Mouse (Mus musculus): ENCODE measurements around the gene Acvr2b. TPM values are rescaled to one million over a fixed set of nuclear protein-coding genes. Genes with fewer than 3 reads are reported as not detected.
A peak's percentile ranks its signal among the peaks of the same experiment; 100 is the strongest.
"Not testable (repeated sequence)": the region's sequence is repeated elsewhere in the genome, so short reads cannot be mapped to it uniquely, and the experiment has no call there.

Acvr2b gene
- total RNA-seq (2015; ENCODE audit: low replicate concordance) (not detected in 2 replicates), total RNA-seq (2017; ENCODE audit: low replicate concordance) (1.3 TPM in 1 of 2 replicates, not detected in the other)

GRCm38 (mm10) chr9:119401801-119402214 lies at the start of gene Acvr2b:
Gene Acvr2b, plus strand, starts transcription at chr9:119402118.
- no peak for ATAC-seq (replicated peaks; ENCODE audit: low FRiP score, poor library complexity, severe bottlenecking)

GRCm38 (mm10) chr9:119353926-119354325 lies 48.0 kb upstream of the Acvr2b start:
- ATAC-seq (replicated peaks; ENCODE audit: low FRiP score, poor library complexity, severe bottlenecking), result no peak

- ATAC-seq (replicated peaks; ENCODE audit: low FRiP score, poor library complexity, severe bottlenecking), result no peak
These were observed 46.0 kb upstream of the Acvr2b start for GRCm38 (mm10) chr9:119355943-119356342.

GRCm38 (mm10) chr9:119357331-119358057 lies 44.4 kb upstream of the Acvr2b start, which contains the start of gene Xylb:
Gene Xylb, plus strand, starts transcription at chr9:119357381.
- peak; percentile 91 for ATAC-seq (replicated peaks; ENCODE audit: low FRiP score, poor library complexity, severe bottlenecking)

GRCm38 (mm10) chr9:119358058-119358429 lies 43.9 kb upstream of the Acvr2b start:
- no peak for ATAC-seq (replicated peaks; ENCODE audit: low FRiP score, poor library complexity, severe bottlenecking)

GRCm38 (mm10) chr9:119361416-119361815 lies 40.5 kb upstream of the Acvr2b start:
- ATAC-seq (replicated peaks; ENCODE audit: low FRiP score, poor library complexity, severe bottlenecking), result no peak

GRCm38 (mm10) chr9:119363229-119363628 lies 38.7 kb upstream of the Acvr2b start:
- no peak for ATAC-seq (replicated peaks; ENCODE audit: low FRiP score, poor library complexity, severe bottlenecking)

GRCm38 (mm10) chr9:119365284-119365683 lies 36.6 kb upstream of the Acvr2b start, which contains the start of gene Slc22a14:
Gene Slc22a14, minus strand, starts transcription at chr9:119365553.
- no peak for ATAC-seq (replicated peaks; ENCODE audit: low FRiP score, poor library complexity, severe bottlenecking)

- ATAC-seq (replicated peaks; ENCODE audit: low FRiP score, poor library complexity, severe bottlenecking), result no peak
These were observed 33.6 kb upstream of the Acvr2b start for GRCm38 (mm10) chr9:119368367-119368766.

GRCm38 (mm10) chr9:119370770-119371169 lies 31.1 kb upstream of the Acvr2b start:
- ATAC-seq (replicated peaks; ENCODE audit: low FRiP score, poor library complexity, severe bottlenecking), result not testable (repeated sequence)

- no peak for ATAC-seq (replicated peaks; ENCODE audit: low FRiP score, poor library complexity, severe bottlenecking)
These were observed 30.7 kb upstream of the Acvr2b start for GRCm38 (mm10) chr9:119371251-119371650.

GRCm38 (mm10) chr9:119375008-119375407 lies 26.9 kb upstream of the Acvr2b start:
- ATAC-seq (replicated peaks; ENCODE audit: low FRiP score, poor library complexity, severe bottlenecking), result no peak

- no peak for ATAC-seq (replicated peaks; ENCODE audit: low FRiP score, poor library complexity, severe bottlenecking)
These were observed 26.4 kb upstream of the Acvr2b start for GRCm38 (mm10) chr9:119375556-119375955.

GRCm38 (mm10) chr9:119378231-119378630 lies 23.7 kb upstream of the Acvr2b start:
- ATAC-seq (replicated peaks; ENCODE audit: low FRiP score, poor library complexity, severe bottlenecking), result no peak

- no peak for ATAC-seq (replicated peaks; ENCODE audit: low FRiP score, poor library complexity, severe bottlenecking)
These were observed 19.3 kb upstream of the Acvr2b start for GRCm38 (mm10) chr9:119382603-119383002.

- no peak for ATAC-seq (replicated peaks; ENCODE audit: low FRiP score, poor library complexity, severe bottlenecking)
These were observed 13.0 kb upstream of the Acvr2b start for GRCm38 (mm10) chr9:119388956-119389355.

- ATAC-seq (replicated peaks; ENCODE audit: low FRiP score, poor library complexity, severe bottlenecking), result no peak
These were observed 11.7 kb upstream of the Acvr2b start for GRCm38 (mm10) chr9:119390214-119390613.

- ATAC-seq (replicated peaks; ENCODE audit: low FRiP score, poor library complexity, severe bottlenecking), result no peak
These were observed 7.1 kb upstream of the Acvr2b start for GRCm38 (mm10) chr9:119394808-119395207.

GRCm38 (mm10) chr9:119401351-119401750 lies 567 bp upstream of the Acvr2b start:
- ATAC-seq (replicated peaks; ENCODE audit: low FRiP score, poor library complexity, severe bottlenecking), result no peak

- ATAC-seq (replicated peaks; ENCODE audit: low FRiP score, poor library complexity, severe bottlenecking), result no peak
These were observed 626 bp downstream of the Acvr2b start for GRCm38 (mm10) chr9:119402253-119403235.

Data from erythroblast, adult 5-6 weeks (primary cell).